ENCODE assay signal across 19 mouse cellular contexts in the genomic region with DNA sequence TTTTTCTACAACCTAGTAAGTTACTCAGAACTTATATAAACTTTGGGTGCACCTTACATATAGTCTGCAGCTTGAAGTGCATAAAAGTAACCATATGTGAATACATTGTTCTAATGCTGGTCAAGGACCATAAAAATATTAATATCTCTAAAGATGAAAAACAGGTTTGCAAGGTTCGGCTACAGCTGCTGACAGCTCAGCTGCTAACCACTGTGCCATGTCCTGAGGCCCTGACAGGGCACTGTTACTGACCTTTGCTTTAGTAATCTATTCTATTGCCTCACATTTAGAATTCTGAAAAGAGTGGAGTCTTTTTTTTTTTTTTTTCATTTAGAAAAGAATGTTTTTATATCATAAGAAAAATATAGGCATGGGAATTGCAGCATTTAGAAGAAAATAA. TPM values are rescaled to one million over a fixed set of nuclear protein-coding genes. Genes with fewer than 3 reads are reported as not detected.
DNase-seq lines count a peak whose midpoint lies in the region; ATAC-seq and TF ChIP-seq lines count a peak whose summit lies in the region.
"Had no signal": no experiment of that assay in that cellular context is flagged by ENCODE, and none has a peak within 500 bp of the region (broad histone marks: within the 10 kb centered on the region; RNA-seq: fewer than 3 reads in every experiment).

No protein-coding gene starts in this region.

- no peak overlapping the region for H3K4me2 ChIP-seq in intestine, embryonic 16.5 days (ENCODE audit: low read depth, low read length)
- H3K4me2 ChIP-seq: embryonic facial prominence, embryonic 12.5 days; forebrain, embryonic 13.5 days; forebrain, embryonic 15.5 days had no signal

- no peak for TF ChIP-seq POLR2A in liver, adult 2 months (IDR thresholded peaks at IDR 0.05; ENCODE audit: extremely low read depth, insufficient read depth, low read length)

- H3K9ac ChIP-seq in liver, adult 2 months (ENCODE audit: low read depth, low read length): no peak overlapping the region
- H3K9ac ChIP-seq in intestine, embryonic 16.5 days (ENCODE audit: low read depth, low read length): no peak overlapping the region
- H3K9ac ChIP-seq: embryonic facial prominence, embryonic 12.5 days; forebrain, embryonic 13.5 days; forebrain, embryonic 15.5 days; forebrain, postnatal 0 days had no signal

- DNase-seq in liver, adult 2 months (ENCODE audit: extremely low read depth, low read depth, low spot score): peak; percentile 39
- DNase-seq in liver (no peak), adipocyte (ENCODE audit: low spot score) (peak; percentile 19)
- DNase-seq in spleen, postnatal 36 days (ENCODE audit: low spot score in 2 of 2): no peak
- DNase-seq: cerebellum, adult 11-12 months; cerebellum, adult 2 months; cerebellum, adult 9-10 months; cerebellum, postnatal 10 days; cerebellum, postnatal 25 days; forebrain, postnatal 0 days had no signal

- H3K4me1 ChIP-seq in liver, adult 2 months (ENCODE audit: control insufficient read depth, insufficient read depth, low read length): no peaks in the 10 kb centered on the region; the same call in 1 of the 2 replicates
- no peaks in the 10 kb centered on the region for H3K4me1 ChIP-seq in intestine, embryonic 16.5 days (ENCODE audit: control insufficient read depth, insufficient read depth, low read length)
- H3K4me1 ChIP-seq: embryonic facial prominence, embryonic 10.5 days; embryonic facial prominence, embryonic 12.5 days; forebrain, embryonic 13.5 days; forebrain, embryonic 15.5 days had no signal

- no peaks in the 10 kb centered on the region for H3K9me3 ChIP-seq in intestine, embryonic 16.5 days (ENCODE audit: control insufficient read depth, low read length)
- H3K9me3 ChIP-seq: embryonic facial prominence, embryonic 10.5 days; embryonic facial prominence, embryonic 12.5 days; forebrain, embryonic 13.5 days; forebrain, embryonic 15.5 days had no signal

- no peaks in the 10 kb centered on the region for H3K27me3 ChIP-seq in liver, adult 2 months (ENCODE audit: control insufficient read depth, insufficient read depth, low read length)
- no peaks in the 10 kb centered on the region for H3K27me3 ChIP-seq in intestine, embryonic 16.5 days (replicated peaks; ENCODE audit: control insufficient read depth, insufficient read depth, low read length)
- H3K27me3 ChIP-seq: embryonic facial prominence, embryonic 12.5 days; forebrain, embryonic 13.5 days; forebrain, embryonic 15.5 days had no signal

- no peaks in the 10 kb centered on the region for H3K36me3 ChIP-seq in liver, adult 2 months (ENCODE audit: control insufficient read depth, insufficient read depth, low read length)
- H3K36me3 ChIP-seq in intestine, embryonic 16.5 days (ENCODE audit: control insufficient read depth, insufficient read depth, low read length): no peaks in the 10 kb centered on the region
- H3K36me3 ChIP-seq: embryonic facial prominence, embryonic 10.5 days; embryonic facial prominence, embryonic 12.5 days; forebrain, embryonic 15.5 days had no signal

- peak; percentile 96 for ATAC-seq in intestine, embryonic 16.5 days
- ATAC-seq in monocyte, adult 5-6 weeks (replicated peaks; ENCODE audit: insufficient number of reproducible peaks, low FRiP score, low TSS enrichment, poor library complexity, severe bottlenecking): no peak
- no peak for ATAC-seq in inflammation-experienced regulatory T-cells, adult 6 months
- ATAC-seq: activated CD4-positive, CD25-positive, alpha-beta regulatory T cell, adult 4 months; forebrain, embryonic 13.5 days; forebrain, embryonic 15.5 days; forebrain, postnatal 0 days had no signal

- H3K4me3 ChIP-seq in liver, adult 2 months (ENCODE audit: insufficient read depth, low read depth, low read length): no peak overlapping the region
- H3K4me3 ChIP-seq in intestine, embryonic 16.5 days (ENCODE audit: low read length): no peak overlapping the region
- H3K4me3 ChIP-seq: embryonic facial prominence, embryonic 10.5 days; embryonic facial prominence, embryonic 12.5 days; forebrain, embryonic 13.5 days; forebrain, embryonic 15.5 days had no signal

- WGBS in liver, adult 2 months: 17% methylated on average over 1 of the region's 1 CpGs
- WGBS in intestine, embryonic 16.5 days: 53% methylated on average over 1 of the region's 1 CpGs

- no peaks in the 10 kb centered on the region for H3K79me2 ChIP-seq in liver, adult 2 months (ENCODE audit: control insufficient read depth, insufficient read depth, low read length)

- no peak overlapping the region for H3K27ac ChIP-seq in liver, adult 2 months (replicated peaks; ENCODE audit: insufficient read depth, low read depth, low read length)
- no peak overlapping the region for H3K27ac ChIP-seq in intestine, embryonic 16.5 days (ENCODE audit: low read length)
- H3K27ac ChIP-seq: embryonic facial prominence, embryonic 10.5 days; embryonic facial prominence, embryonic 12.5 days; forebrain, embryonic 13.5 days; forebrain, embryonic 15.5 days had no signal

- TF ChIP-seq CTCF in liver, adult 2 months (IDR thresholded peaks at IDR 0.05; ENCODE audit: low read depth, low read length): no peak

RNA-seq across cellular contexts. Expression of a gene that starts 44.9 kb away (rescaled TPM):
- total RNA-seq in liver, adult 2 months (2014; rRNA removed): 2.5 and 2.6 TPM in 2 replicates
- 1.1 and 1.2 TPM in 2 replicates for polyA plus RNA-seq in liver, adult 2 months (2012; rRNA removed)
- 4.0 and 5.9 TPM in 2 replicates for polyA plus RNA-seq in intestine, embryonic 16.5 days (2015; fragmentation: Nextera tagmentation; extraction: Ambion mirVana)
- total RNA-seq in monocyte, adult 5-6 weeks (2017): 7.4 to 14.4 TPM (median 12.0 TPM) in 3 replicates
- polyA plus RNA-seq in inflammation-experienced regulatory T-cells, adult 6 months (2017; shearing (Covaris generic)): under 1 TPM in 2 of 3 experiments, not detected in 1; 0.13 to 0.29 TPM
- total RNA-seq: MEL had no signal

Comparison
In these comparisons a context has a peak if more than half of its experiments do, and no peak if none do; other contexts are left out.
1. DNase-seq: peak in liver, adult 2 months (single experiment) and adipocyte (single experiment); none in liver (single experiment) and spleen, postnatal 36 days (0 of 2).